Mouse (Mus musculus): ENCODE results near the gene Rnf169.

The Rnf169 gene

DNA sequence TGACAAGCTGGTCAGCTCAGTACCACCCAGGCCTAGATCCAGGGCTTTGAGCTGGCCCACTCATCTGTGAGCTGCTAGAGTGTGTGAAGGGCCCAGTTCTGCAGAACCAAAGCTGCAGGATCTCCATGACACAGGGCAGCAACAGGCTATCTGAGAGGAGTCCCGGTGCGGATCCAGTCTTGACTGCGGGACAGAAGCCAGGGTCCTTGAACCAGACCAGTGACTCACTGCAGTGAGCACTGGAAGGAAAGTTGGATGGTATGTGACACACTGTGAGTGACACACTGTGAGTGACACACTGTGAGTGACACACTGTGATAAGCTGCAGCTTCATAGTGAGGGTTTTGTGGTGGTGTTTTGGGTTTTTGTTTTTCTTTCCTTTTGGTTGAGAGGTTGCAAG is 35.7 kb downstream of the Rnf169 start:
- DNase-seq = no peak

DNA sequence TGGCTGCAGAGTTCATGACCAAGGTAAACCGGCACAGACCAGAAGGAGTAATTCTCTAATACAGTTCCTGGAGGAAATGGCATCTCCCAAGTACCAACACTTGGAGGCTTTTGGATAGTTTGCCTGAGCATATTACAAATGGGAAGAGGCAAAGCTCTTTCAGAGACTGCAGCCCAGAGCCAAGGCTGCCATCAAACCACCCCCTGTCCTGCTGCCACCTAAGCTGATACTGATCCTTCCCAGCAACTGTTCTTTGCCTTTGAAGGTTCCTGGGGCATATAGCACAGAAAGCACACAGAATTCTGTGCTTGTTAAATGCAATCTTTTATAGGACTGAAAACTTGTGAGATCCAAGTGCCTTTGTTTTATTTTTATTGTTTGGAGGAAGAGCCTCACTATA is 39.6 kb downstream of the Rnf169 start:
- DNase-seq = no peak

DNA sequence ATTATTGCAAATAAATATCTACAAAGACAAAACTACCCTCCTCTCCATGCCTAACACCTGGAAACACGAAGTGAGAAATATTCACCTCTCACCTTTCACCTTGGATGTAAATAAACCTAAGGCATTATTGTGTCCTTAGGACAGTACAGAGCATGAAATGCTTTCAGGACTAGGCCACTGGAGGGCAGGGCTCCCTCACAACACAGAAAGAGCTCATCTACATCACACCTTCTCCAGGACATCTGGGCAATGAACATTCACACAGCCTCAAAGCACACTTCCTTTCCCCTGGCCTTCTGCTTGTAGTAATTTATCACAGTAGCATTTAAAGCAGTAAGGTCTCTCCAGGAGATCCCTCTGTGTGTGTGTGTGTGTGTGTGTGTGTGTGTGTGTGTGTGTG is 44.5 kb downstream of the Rnf169 start:
- peak; percentile 33 to 49 for DNase-seq

DNA sequence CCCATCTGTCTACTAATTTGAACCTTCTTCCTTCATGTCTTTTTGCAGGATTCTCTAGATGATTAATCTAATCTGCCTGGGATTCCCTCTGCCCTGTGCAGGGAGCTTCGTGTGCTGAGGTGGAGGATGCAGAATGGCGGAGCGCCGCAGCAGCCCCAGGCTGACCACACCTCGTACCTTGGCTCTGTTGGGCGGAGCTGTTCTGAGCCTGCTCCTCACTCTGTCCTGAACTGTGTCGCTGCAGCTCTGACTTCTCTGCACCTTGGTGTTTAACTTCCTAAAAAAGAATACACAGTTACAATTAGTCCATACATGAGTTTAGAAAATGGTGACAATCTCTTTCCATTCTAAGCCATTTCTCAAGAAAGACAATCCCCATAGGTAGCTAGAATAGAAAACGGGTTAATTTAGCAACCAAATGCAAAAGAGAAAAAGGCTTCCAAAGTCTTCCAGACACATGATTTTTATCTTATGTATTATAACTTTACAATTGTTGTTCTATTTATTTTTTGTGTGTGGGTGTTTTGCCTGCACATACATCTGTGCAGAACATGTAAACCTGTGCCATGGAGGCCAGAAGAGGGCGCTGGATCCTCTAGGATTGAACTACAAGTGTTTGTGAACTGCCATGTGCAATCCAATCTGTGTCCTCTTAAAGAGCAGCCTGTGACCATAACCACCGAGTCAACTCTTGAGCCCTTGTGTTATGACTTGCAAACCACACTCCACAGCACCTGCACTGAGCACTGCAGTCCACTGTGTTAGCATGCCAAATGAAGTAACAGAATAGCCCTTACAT is 53.1 kb downstream of the Rnf169 start:
- DNase-seq = peak; percentile 84 to 87

DNA sequence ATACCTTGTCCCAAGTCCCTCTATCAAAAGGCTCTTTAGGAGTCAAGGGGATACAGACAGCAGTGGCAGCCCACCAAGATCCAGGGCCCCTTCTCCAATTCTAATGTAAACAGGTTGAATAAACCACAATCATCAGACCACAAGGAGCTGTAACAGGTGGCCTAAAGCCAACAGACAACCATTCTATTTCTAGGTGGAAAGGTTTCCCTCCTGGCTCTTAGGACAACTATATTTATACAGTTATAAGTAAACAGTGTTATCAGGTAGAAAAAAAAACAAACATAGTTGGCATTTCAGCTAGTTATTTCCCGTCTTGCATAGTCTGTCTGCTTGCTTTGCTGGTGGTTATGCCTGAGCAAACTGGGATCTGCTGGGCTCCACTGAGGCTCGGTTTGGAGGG is 59.8 kb downstream of the Rnf169 start:
- DNase-seq = no peak

DNA sequence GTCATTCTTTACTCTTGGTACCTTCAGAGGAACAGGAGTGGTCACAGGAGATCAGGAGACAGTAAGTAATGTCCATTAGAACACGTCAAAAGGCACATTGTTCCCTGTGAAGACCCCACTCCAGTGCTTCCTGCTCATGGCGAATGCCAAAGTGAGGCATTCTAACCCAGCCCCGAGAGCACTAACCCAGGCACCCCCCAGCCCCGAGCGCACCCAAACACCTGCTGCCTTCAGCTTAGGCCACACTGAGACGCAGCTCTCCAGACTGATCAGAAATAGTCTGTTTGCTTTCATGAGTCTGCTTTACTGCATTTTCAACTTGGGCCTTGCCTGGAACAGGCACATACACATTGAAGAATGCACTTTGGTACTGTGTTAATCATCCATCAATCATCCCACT is 60.3 kb downstream of the Rnf169 start:
- DNase-seq = no peak

DNA sequence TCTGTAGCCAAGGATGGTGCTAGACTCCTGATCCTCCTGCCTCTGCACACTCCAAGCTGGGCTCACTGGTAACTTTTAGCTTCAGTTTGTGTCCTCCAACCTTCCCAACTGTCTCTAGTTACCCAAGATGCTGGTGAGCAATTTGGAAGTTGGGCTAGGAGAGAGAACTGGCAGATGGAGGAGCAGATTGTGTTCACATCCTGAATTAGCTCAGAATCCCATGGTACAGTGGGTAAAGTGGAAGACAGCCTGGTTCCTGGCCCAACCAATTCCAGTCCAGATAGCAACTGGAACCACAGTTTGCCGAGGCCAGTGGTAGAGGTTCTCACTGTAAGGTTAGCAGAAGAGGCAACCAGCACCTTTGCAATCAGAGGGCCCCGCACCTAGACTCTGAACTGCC is 61.1 kb downstream of the Rnf169 start:
- no peak for DNase-seq

DNA sequence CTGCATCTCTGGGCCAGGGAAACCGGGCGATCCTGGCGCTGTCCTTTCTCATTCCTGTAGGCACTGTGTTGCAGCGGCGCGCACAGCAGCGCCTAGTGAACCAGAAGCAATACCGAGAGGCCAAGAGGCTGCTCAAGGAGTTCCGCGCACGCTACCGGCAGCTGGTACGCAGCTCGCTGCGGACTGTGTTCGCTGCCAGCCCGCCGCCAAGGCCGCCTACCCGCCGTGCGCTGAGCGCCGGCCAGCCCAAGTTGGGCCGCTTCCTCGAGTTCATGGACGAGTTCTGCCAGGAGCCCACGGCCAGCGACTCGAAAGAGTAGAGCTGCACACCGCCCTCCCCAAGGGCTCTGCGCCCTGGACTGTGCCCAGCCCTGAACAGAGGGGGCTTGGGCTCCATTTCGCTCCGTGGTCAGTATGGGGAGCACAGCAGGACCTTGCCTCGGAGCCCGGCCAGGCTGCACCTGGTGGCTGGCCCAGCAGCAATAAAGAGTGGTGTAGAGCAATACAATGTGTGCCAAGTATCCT is 62.9 kb downstream of the Rnf169 start:
- peak; percentile 45 to 67 for DNase-seq

DNA sequence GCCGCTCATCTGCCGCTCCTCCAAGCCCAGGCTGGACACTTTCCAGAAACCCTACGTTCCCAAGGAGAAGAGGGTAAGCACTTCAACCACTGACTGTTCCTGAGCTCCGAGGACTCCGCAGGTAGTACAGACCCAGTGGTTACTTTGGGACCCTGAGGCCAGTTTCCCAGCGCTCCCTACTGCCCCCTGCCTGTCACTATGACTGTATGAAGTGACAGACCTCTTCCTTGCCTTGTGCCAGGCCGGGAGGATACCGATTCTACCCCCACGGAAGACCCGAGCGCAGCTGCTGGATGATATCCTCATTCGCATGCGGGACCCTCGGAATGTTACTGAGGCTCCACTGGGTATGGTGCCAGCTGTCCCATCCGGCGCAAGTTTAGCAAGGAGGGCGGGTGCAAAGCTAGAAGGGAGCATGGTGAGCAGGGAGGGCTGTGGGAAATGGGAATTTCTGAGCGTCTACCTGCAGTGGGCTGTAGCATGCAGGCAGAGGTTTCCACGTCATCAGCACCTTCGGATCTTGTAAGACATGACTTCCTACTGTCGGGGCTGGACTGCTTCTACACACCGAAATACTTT is 63.4 kb downstream of the Rnf169 start:
- DNase-seq = peak; percentile 77 to 81

DNA sequence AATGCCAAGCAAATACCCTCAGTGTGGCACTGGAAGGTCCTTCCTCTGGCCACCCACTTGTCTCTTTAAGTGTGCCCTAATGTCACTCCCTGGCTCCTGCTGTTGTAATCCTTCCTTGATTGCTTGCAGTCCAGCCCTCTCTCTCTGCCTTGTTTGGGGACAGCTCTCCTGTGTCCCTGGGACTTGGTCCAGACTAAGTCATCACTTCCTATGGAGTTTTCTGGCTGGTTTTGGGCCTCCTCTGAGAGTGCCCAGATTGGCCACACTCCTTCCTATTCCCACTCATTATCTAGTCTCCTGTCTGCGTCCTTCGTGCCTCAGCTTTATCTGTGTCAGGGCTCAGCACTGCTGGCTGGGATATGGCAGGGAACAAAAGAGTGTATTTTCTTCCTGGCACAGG is 64.7 kb downstream of the Rnf169 start:
- DNase-seq = no peak

DNA sequence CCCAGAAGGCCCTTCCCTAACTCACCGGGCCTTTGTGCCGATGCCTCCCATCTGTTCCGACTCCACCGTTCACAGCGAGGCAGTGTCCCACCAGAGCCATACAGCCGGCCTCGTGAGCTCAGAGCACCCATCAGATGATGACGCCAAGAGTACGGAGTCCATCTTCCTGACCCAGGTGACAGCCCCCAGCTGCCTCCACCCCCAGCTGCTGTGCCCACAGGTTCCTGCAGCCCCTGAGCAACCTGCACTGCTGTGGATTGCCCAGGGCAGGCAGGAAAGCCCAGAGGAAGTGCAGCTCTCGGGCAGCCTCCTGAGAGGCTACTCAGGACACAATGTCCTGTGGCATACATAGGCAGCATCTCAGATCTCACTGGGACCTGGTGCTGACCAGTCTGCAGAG is 65.9 kb downstream of the Rnf169 start:
- DNase-seq = no peak

DNA sequence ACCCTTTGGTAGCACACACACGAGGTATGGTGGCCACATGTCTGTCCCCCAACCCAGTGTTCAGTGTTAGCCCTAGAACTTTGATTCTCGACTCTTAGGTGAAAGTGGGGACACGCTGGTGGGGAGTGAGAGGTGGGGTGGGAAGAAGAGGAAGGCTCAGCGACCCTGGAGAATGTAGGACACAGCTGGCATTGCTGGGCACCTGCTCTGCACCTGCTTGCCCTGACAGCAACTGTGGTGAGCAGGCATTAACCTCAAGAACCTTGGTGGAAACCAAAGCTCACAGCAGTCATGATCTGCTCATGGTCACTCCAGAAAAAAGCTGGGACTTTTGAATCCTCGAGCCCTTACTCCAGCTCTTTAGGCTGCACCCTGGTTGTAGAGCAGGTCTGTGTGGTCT is 69.2 kb downstream of the Rnf169 start:
- no peak for DNase-seq

DNA sequence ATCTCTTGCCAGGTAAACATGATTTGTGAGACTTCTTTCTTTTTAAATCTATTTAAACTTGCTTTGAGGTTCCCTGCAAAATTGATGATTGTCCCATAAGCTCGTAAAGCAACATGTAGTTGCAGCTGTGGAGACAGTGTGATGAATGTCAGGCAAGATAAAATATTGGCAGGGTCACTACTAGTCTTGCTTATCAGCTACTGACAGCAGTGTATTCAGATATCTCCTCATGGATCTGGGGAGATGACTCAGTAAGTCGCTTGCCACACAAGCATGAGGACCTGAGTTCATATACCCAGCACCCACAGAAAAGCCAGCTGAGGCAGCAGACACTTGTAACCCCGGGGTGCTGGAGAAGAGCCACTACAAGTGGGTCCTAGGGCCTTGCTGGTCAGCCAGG is 72.8 kb downstream of the Rnf169 start:
- no peak for DNase-seq

DNA sequence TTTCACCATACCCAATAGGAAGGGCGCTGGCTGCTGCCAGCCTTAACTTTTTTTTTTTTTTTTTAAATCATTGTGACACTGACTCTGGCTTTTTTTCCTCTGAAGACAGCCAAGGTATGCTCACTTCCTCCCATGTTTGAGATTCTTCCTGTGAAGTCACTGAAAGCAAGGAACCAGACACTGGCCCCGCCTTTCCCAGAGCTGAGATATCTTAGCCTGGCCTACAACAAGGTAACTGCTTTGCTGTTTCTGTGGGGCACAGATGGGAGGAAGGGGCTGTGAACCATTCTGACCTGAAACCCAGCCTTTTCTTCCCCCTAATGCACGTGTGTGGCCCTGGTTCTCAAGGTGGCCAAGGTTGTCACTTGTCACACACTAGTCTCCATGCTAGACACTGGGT is 73.9 kb downstream of the Rnf169 start:
- DNase-seq = no peak

DNA sequence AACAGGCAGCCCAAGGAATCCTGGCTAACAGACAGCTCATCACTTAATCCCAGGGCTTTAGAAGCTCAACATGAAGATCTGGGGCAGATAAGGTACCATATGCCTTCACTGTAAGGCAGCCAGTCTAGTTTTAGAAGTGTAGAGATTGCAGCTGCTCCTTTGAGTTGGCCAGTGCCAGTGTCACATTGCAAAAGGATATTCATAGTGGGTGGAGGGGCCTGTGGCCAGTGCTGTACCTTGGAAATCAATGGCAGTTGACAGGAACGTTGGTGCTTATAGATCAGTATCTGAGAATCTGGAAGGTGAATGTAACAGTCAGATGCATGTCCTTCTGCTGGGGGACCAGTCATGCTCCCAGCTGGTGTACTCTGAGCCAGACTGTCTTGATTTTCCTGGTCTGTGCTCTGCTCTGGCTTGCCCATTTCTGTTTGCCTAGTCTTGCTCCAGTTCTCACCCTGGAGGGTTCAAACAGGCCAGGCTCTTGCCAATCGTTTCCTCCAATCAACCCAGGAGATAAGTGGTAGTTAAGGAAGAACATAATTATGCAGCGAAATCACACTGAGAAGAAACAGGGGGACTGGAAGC is 75.7 kb downstream of the Rnf169 start:
- no peak for DNase-seq

DNA sequence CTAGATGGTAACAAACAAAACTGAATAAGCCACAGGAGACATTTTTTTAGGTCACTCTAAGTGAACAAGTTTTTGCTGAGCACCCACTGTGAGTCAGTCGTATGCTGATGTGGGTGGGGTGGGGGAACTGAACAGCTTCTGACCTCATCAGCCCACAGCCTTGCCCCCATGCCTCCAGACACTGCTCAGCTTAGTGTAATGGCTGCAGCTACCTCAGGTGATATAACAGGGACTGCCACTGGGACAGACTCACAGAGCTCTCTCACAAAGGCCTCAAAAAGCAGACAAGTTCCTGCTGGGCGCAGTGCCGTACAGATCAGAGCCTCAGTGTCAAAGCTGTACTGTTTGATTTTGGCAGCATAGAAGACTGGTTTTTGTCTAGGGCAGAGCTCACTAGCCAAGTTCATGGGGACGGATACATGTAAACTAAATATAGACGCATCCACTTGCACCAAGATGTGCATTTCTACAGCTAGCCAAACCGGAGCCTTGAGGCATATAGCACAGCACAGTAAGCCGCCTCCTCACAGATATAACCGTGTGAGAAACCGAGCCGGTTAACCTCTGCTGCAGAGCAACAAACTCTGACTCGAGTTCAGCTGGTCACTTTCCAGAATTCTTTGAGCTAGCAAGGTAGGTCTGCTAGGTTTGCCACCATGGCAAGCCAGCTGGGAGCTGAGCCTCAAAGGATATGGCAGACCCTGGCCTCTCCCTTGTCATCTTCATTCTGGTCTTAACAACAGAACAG is 77.2 kb downstream of the Rnf169 start:
- DNase-seq = no peak

DNA sequence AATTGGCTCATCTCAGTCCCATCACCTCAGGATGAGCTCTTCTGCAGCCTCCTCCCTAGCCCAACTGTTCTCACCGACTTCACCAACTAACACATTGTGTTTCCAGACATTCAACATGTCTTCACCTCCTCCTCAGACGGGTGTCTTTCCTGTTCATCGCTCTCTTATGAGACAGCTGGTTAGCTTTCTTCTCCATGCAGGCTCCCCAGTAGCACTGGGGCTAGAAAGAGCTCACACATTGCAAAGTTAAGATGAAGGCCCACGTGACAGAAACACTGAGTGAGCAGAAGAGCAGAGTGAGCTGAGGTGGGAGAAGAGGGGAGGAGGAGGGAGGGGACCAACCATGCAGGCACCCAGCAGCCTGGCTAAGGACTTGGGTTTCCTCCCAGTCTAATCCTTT is 78.0 kb downstream of the Rnf169 start:
- DNase-seq = no peak

DNA sequence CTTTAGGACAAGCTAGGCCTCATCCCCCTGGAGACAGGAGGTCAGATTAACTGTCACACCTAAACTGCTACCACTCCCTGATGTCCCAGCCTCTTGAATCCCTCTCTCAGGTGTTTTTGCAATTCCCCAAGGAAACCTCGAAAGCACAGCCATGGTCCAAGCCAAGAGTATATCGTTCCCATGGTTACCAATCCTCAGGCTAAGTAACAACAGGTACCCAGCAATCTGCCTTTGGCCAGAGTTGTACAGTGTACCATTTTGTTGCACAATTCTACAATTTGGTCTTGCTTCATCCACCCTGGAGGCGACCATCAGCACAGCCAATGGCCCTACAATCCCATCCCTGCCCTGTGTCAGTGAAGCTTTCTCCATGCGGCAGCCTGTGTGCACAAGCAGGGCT is 83.3 kb downstream of the Rnf169 start:
- no peak for DNase-seq

DNA sequence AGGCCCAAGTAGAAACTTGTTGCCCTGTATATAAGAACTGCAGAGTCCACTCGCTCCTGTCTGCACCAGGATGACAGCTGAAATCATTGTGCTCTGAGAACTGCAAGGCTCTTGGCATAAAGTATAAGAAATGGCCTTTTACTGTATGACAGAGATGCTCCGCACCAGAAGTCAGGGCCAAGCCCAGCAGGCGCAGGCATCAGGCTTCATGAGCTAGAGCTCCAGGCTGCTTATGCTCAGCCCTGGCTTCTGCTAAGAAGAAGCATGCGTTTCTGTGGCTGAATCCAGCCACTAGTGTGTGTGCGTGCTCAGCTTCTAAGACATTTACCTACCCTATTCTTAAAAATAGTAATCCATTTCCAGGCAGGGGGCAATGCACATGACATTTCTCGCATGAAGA is 85.8 kb downstream of the Rnf169 start:
- DNase-seq = no peak

DNA sequence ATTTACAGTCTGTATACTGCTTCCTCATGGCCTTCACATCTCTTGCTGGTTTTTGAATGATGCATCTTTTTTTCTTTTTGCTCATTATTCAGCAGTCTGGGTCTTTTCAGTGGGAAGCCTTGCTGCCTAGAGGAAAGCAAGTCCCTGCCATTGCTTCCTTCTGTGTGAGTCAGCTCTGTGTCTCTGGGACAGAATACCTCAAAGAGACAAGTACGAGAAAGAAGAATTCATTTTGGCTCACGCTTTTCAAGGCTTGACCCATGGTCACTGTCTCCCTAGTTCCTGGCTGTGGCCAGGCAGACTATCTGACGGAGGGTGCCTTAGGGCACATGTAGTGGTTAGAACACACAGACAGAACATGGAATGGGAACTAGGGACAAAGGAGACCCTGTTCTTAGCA is 86.3 kb downstream of the Rnf169 start:
- no peak for DNase-seq

DNA sequence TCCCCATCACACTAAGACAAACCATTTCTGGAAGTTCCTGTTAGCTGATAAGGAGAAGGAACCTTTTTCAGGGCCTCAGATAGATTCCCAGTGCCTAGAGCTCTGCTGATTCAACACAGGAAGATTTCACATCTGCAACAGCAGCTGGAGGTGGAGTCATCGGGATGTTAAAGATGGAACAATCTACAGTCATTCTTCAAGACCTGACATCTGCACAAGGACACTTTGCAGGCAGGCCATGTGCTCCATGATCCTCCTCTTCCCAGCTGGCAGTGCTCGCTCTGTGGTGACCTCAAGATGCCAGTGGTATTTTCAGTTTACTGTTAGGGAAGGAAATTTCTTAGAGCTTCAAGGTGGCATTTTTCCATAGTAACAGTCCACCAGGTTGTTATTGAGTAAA is 87.9 kb downstream of the Rnf169 start:
- DNase-seq = no peak

DNA sequence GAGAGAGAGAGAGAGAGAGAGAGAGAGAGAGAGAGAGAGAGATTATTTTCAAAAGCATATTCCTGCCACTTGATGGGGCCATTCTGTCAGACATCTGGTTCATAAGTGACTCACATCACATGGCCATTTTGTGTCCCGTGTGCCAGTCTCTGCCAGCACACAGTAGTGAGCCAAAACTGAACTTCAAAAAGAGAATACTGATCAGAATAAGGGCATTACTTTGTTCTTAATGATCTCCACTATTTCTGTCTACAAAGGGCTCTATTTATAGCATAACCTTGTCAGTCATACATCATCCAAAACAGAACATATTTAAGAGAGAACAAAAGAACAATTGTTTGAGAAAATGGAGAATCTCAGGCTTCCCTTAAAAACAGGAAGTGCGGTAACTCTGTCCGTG is 88.8 kb downstream of the Rnf169 start:
- no peak for DNase-seq

DNA sequence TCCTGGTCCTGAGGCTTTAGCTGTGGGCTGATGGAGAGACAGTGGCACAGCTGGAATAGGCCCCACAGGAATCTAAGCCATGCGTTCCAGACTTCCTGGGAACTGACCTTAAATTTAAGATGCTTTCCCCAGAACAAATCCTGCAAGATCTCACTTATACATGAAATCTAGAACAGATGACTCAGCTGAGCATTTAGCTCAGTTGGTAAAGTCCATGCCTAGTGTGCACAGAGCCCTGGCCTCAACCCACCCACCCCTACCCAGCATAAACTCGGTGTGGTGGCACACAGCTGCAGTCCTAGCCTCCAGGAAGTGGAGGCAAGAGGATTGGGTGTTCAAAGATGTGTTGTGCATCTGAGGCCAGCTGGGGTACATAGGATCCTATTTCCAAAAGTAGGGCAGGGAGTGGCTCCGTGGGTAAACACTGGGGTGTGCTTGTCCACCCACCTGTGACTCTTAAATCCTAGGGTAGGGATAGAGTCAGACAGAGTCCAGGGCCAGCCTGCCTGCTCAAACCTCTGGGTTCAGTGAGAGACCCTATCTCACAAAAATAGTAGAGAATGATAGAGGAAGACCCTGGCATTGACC is 90.0 kb downstream of the Rnf169 start:
- DNase-seq = no peak

Measured in kidney, postnatal 4 days (tissue).